ENCODE assay signal across 28 mouse cellular contexts in genomic region chr4:111421785-111422184, GRCm38 (mm10). TPM values are rescaled to one million over a fixed set of nuclear protein-coding genes. Genes with fewer than 3 reads are reported as not detected.
DNase-seq lines count a peak whose midpoint lies in the region; ATAC-seq and TF ChIP-seq lines count a peak whose summit lies in the region.
"Had no signal": no experiment of that assay in that cellular context is flagged by ENCODE, and none has a peak within 500 bp of the region (broad histone marks: within the 10 kb centered on the region; RNA-seq: fewer than 3 reads in every experiment).

No protein-coding gene starts in this region.

- no peaks in the 10 kb centered on the region for H3K9me3 ChIP-seq in CH12.LX (replicated peaks; ENCODE audit: low read length)
- H3K9me3 ChIP-seq in embryonic facial prominence, embryonic 14.5 days (ENCODE audit: control insufficient read depth, low read length), result no peaks in the 10 kb centered on the region
- no peaks in the 10 kb centered on the region for H3K9me3 ChIP-seq in stomach, postnatal 0 days (ENCODE audit: control insufficient read depth, low read length)
- H3K9me3 ChIP-seq: heart, embryonic 10.5 days; heart, embryonic 13.5 days had no signal

- no peak for ATAC-seq in embryonic facial prominence, embryonic 14.5 days (ENCODE audit: low read depth)
- ATAC-seq in stomach, postnatal 0 days (ENCODE audit: low FRiP score, low TSS enrichment), result no peak
- ATAC-seq: activated CD4-positive, CD25-positive, alpha-beta regulatory T cell, adult 4 months; CD4-positive, CD25-positive, alpha-beta regulatory T cell, adult 4 months; forebrain, embryonic 14.5 days; hindbrain, postnatal 0 days; inflammation-experienced regulatory T-cells, adult 6 months had no signal

- TF ChIP-seq EP300 in CH12.LX (IDR thresholded peaks at IDR 0.05; ENCODE audit: low read length), result peak; percentile 75
- TF ChIP-seq EP300 in stomach, postnatal 0 days (optimal IDR thresholded peaks at IDR 0.05), result no peak

- no peak for TF ChIP-seq RAD21 in CH12.LX (IDR thresholded peaks at IDR 0.05; ENCODE audit: low read depth, low read length)

- dilution Hi-C loops in CH12.LX (cut with MboI; ENCODE audit: extremely low pct_ligation_motif_present, extremely low pct_unique_long_range_greater_than_20kb, low sequenced_read_pairs), result no loop called here

- H3K4me1 ChIP-seq in CH12.LX (ENCODE audit: control insufficient read depth in 1 of 2, insufficient read depth in 2 of 2), result peaks cover 38 to 76% of the 10 kb centered on the region in 2 experiments
- peaks cover 34% of the 10 kb centered on the region for H3K4me1 ChIP-seq in embryonic facial prominence, embryonic 14.5 days (ENCODE audit: control insufficient read depth, insufficient read depth, low read length)
- H3K4me1 ChIP-seq in stomach, postnatal 0 days (replicated peaks; ENCODE audit: control insufficient read depth, insufficient read depth), result peaks cover 8% of the 10 kb centered on the region

- peak; percentile 31; the same call in 1 of the 2 replicates for TF ChIP-seq POLR2A in CH12.LX (IDR thresholded peaks at IDR 0.05; ENCODE audit: low read depth, low read length)

- H3K4me3 ChIP-seq in CH12.LX (replicated peaks in 1 of 3; ENCODE audit: low read depth in 2 of 3, low read length in 2 of 3, poor library complexity in 1 of 3), result peak overlapping the region in 1 of 3 experiments; percentile 10
- no peak overlapping the region for H3K4me3 ChIP-seq in embryonic facial prominence, embryonic 14.5 days (ENCODE audit: low read depth, low read length)
- H3K4me3 ChIP-seq in stomach, postnatal 0 days (ENCODE audit: low read depth, low read length), result no peak overlapping the region
- H3K4me3 ChIP-seq: gastrocnemius, adult 2 months; heart, embryonic 10.5 days; heart, embryonic 13.5 days had no signal

- H3K9ac ChIP-seq in CH12.LX (ENCODE audit: insufficient read depth, low read depth), result peak overlapping the region; percentile 58
- no peak overlapping the region for H3K9ac ChIP-seq in embryonic facial prominence, embryonic 14.5 days (ENCODE audit: low read depth, low read length)
- no peak overlapping the region for H3K9ac ChIP-seq in stomach, postnatal 0 days (ENCODE audit: low read length)
- H3K9ac ChIP-seq: heart, embryonic 13.5 days; hindbrain, embryonic 14.5 days had no signal

- peaks cover 0 to 22% of the 10 kb centered on the region in 2 experiments for H3K36me3 ChIP-seq in CH12.LX (replicated peaks in 1 of 2; ENCODE audit: control insufficient read depth in 1 of 2, insufficient read depth in 1 of 2, low read length in 1 of 2)
- H3K36me3 ChIP-seq in embryonic facial prominence, embryonic 14.5 days (ENCODE audit: control insufficient read depth, insufficient read depth, low read length), result peaks cover 46% of the 10 kb centered on the region
- no peaks in the 10 kb centered on the region for H3K36me3 ChIP-seq in stomach, postnatal 0 days (ENCODE audit: control insufficient read depth, insufficient read depth, low read length)

- no peak for TF ChIP-seq CTCF in CH12.LX (conservative IDR thresholded peaks at IDR 0.05 in 1 of 2, IDR thresholded peaks at IDR 0.05 in 1 of 2; ENCODE audit: low read depth in 2 of 2, low read length in 2 of 2)
- no peak for TF ChIP-seq CTCF in stomach, postnatal 0 days (IDR thresholded peaks at IDR 0.05; ENCODE audit: low read depth)

- peaks cover 58% of the 10 kb centered on the region for H3K79me2 ChIP-seq in CH12.LX (replicated peaks; ENCODE audit: control insufficient read depth, extremely low read depth, insufficient read depth, poor library complexity, severe bottlenecking)

- in situ Hi-C loops in CH12.LX (cut with MboI; ENCODE audit: low pct_ligation_motif_present, low pct_unique_long_range_greater_than_20kb, low sequenced_read_pairs), result no loop called here

- DNase-seq in heart, adult 11 months, result peak; percentile 54
- DNase-seq in heart, adult 8-10 months (ENCODE audit: low spot score), result no peak
- DNase-seq in CH12.LX (ENCODE audit: extremely low read depth), result peak; percentile 62
- DNase-seq in embryonic facial prominence, embryonic 14.5 days (ENCODE audit: low spot score), result no peak
- no peak for DNase-seq in stomach, postnatal 0 days (ENCODE audit: low spot score)
- no peak for DNase-seq in urinary bladder, postnatal 25 days (ENCODE audit: low spot score)
- DNase-seq: adrenal gland, adult 8-10 months; adrenal gland, postnatal 25 days; cerebellum, adult 11-12 months; cerebellum, adult 8-10 months; cerebellum, postnatal 10 days; cerebellum, postnatal 36 days; embryo, embryonic 11 days; gastrocnemius, adult 2 months; gastrocnemius, postnatal 14 days; heart, adult 18-20 months; heart, postnatal 14 days; heart, postnatal 4 days; kidney, adult 18-20 months had no signal

- H3K4me2 ChIP-seq in CH12.LX (ENCODE audit: insufficient read depth, low read depth, poor library complexity, severe bottlenecking), result peak overlapping the region; percentile 95
- H3K4me2 ChIP-seq in embryonic facial prominence, embryonic 14.5 days (ENCODE audit: low read depth, low read length), result peak overlapping the region; percentile 2; the same call in 1 of the 2 replicates
- H3K4me2 ChIP-seq in stomach, postnatal 0 days (replicated peaks; ENCODE audit: low read depth), result no peak overlapping the region
- H3K4me2 ChIP-seq: heart, embryonic 13.5 days; hindbrain, embryonic 14.5 days had no signal

- peak overlapping the region; percentile 90 for H3K27ac ChIP-seq in CH12.LX (ENCODE audit: insufficient read depth, low read depth)
- H3K27ac ChIP-seq in embryonic facial prominence, embryonic 14.5 days (replicated peaks; ENCODE audit: low read depth, low read length), result no peak overlapping the region
- H3K27ac ChIP-seq in stomach, postnatal 0 days (replicated peaks), result 0 out of 2 replicates have a peak overlapping the region, but pooled peaks have one; percentile 35
- H3K27ac ChIP-seq: gastrocnemius, adult 2 months; heart, embryonic 10.5 days; heart, embryonic 13.5 days; hindbrain, embryonic 14.5 days; hindbrain, postnatal 0 days had no signal

- WGBS in embryonic facial prominence, embryonic 14.5 days, result 76% methylated on average over 6 of the region's 6 CpGs
- 75% methylated on average over 6 of the region's 6 CpGs for WGBS in stomach, postnatal 0 days

- H3K27me3 ChIP-seq in CH12.LX (replicated peaks), result no peaks in the 10 kb centered on the region
- H3K27me3 ChIP-seq in embryonic facial prominence, embryonic 14.5 days (replicated peaks; ENCODE audit: control insufficient read depth, insufficient read depth, low read length), result no peaks in the 10 kb centered on the region
- H3K27me3 ChIP-seq in stomach, postnatal 0 days (ENCODE audit: control insufficient read depth, insufficient read depth, low read length), result no peaks in the 10 kb centered on the region
- H3K27me3 ChIP-seq: heart, embryonic 13.5 days had no signal

TF ChIP-seq in CH12.LX, 34 proteins besides CTCF, POLR2A, EP300 and RAD21:
- no peak for TF ChIP-seq ZC3H11A (IDR thresholded peaks at IDR 0.05; ENCODE audit: low read depth, low read length)
- no peak for TF ChIP-seq USF1 (IDR thresholded peaks at IDR 0.05; ENCODE audit: low read depth, low read length)
- peak; percentile 97 for TF ChIP-seq MEF2A (IDR thresholded peaks at IDR 0.05; ENCODE audit: borderline replicate concordance, low read depth, low read length)
- TF ChIP-seq TCF12 (IDR thresholded peaks at IDR 0.05; ENCODE audit: low read depth, low read length), result peak; percentile 42; the same call in 1 of the 2 replicates
- TF ChIP-seq BHLHE40 (IDR thresholded peaks at IDR 0.05; ENCODE audit: low read depth, low read length), result peak; percentile 45; the same call in 1 of the 2 replicates
- peak; percentile 82; the same call in 1 of the 2 replicates for TF ChIP-seq TBP (conservative IDR thresholded peaks at IDR 0.05; ENCODE audit: low read depth, low read length)
- peak; percentile 78 for TF ChIP-seq ETS1 (conservative IDR thresholded peaks at IDR 0.05; ENCODE audit: low read depth, low read length)
- no peak for TF ChIP-seq USF2 (conservative IDR thresholded peaks at IDR 0.05; ENCODE audit: low read depth, low read length)
- peak; percentile 41 for TF ChIP-seq IRF4 (IDR thresholded peaks at IDR 0.05; ENCODE audit: low read depth, low read length)

RNA-seq across cellular contexts. Expression of gene Bend5, which starts 7.0 kb away (rescaled TPM):
- 1 to 10 TPM; 5.8 to 9.2 (median 7.8) TPM for total RNA-seq in heart, adult 8-10 months (2022)
- total RNA-seq in CH12.LX (2012; rRNA removed), result 21.8 and 27.1 TPM in 2 replicates
- total RNA-seq in CH12.LX (2014; rRNA removed), result 14.8 and 15.6 TPM in 2 replicates
- polyA plus RNA-seq in CH12.LX (2012; ENCODE audit: insufficient read length, low read depth), result 19.3 and 25.9 TPM in 2 replicates
- 63.6 and 68.5 TPM in 2 replicates for polyA plus RNA-seq in embryonic facial prominence, embryonic 14.5 days (2014; fragmentation: Nextera tagmentation; extraction: Ambion mirVana)
- 21.7 and 22.7 TPM in 2 replicates for polyA plus RNA-seq in stomach, postnatal 0 days (2015; fragmentation: Nextera tagmentation; extraction: Ambion mirVana)
- polyA plus RNA-seq: C2C12 had no signal

Comparison
In these comparisons a context has a peak if more than half of its experiments do, and no peak if none do; other contexts are left out.
1. DNase-seq: peak in heart, adult 11 months (single experiment) and CH12.LX (single experiment); none in heart, adult 8-10 months (single experiment), embryonic facial prominence, embryonic 14.5 days (single experiment), stomach, postnatal 0 days (single experiment) and urinary bladder, postnatal 25 days (single experiment).